Mouse (Mus musculus) A20 (cell line): ENCODE results near the gene Abhd17b.
A peak's percentile ranks its signal among the peaks of the same experiment; 100 is the strongest.
"Not testable (repeated sequence)": the region's sequence is repeated elsewhere in the genome, so short reads cannot be mapped to it uniquely, and the experiment has no call there.

Experiments used
- DNase-seq: peaks from one replicate; pipeline ENCODE4 v3.0.0-alpha.2; 2011; ENCODE audit warnings: low read depth, low spot score

The Abhd17b gene

DNA sequence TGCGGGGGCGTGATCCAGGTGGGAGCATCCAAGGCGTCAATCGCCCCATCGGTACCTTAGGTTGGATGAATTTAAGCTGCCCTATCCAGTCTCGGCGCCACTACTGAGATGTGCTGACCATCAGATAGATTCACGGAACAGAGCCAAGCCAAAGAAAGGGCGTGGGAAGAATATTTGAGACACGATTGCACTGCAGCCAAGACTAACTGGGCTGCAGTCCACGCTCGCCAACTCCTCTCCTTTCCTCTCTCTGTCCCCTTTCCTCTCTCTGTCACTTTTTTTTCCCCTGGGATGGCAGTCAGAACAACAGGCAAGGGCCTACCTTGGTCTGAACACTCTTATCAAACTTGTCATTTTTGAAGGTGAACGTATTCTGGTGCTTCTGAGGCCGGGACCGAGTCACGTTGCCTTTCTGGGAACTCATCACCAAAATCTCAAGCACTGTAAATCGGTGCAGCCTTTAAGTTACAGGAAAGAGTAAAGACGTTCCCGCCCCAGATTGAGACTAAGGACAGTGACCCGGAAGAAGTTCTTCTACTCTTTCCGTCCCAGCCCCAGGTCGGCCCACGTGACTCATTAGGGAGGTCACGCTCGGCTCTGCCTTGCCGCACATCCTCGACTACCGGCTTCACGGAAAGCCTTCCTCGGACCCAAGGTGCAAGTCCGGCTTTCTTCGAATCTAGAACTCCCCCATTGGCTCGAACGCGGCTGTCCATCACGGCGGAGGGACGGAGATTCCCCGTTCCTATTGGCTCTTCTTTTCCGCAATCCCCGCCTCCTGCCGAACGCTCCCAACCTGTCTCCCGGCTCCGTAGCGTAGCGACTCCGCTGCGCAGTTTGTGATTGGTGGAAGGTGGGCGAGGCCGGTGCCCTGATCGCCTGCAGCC is 457 bp upstream of the Abhd17b start, which contains the start of gene 1110059E24Rik:
Gene 1110059E24Rik (minus strand): TSS at position 692 of the 887 bp plus-strand sequence.
- peak; percentile 99 for DNase-seq

DNA sequence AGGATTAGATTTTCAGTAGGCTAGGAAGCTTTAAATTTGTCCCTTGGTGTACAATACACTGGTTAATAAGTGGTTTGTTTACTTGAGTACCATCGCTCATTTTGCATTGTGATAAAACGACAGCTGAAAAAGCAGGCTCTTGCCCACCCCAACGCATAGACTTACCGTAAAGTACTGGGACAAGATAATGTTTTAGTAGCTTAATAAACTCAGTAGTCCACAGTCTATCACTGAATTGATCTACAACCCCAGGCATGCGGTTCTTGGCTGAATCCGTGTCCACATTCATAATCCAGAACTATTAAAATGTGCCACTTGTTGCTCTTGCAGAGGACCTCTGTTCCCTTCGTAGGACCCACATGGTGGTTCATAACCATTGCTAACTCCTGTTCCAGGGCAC is 1.8 kb downstream of the Abhd17b start:
- peak; percentile 56 for DNase-seq

DNA sequence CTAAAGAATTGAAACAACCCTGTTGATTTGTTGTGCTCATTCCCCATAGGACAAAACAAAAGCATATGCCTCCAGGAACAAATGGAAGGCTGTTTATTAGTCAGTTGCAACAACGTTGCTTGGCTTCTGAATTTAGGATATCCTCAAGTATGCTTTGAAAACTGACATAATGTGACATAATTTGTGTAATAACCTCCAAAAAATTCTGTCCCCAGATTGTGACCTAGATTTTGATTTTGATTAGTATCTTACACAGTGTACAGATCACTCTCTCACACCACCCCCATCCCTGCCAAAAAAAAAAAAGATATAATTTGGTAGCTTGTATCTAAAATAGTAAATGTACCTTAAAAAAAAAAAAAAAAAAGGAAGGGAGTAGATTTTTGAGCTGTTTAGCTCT is 7.7 kb downstream of the Abhd17b start:
- no peak for DNase-seq

DNA sequence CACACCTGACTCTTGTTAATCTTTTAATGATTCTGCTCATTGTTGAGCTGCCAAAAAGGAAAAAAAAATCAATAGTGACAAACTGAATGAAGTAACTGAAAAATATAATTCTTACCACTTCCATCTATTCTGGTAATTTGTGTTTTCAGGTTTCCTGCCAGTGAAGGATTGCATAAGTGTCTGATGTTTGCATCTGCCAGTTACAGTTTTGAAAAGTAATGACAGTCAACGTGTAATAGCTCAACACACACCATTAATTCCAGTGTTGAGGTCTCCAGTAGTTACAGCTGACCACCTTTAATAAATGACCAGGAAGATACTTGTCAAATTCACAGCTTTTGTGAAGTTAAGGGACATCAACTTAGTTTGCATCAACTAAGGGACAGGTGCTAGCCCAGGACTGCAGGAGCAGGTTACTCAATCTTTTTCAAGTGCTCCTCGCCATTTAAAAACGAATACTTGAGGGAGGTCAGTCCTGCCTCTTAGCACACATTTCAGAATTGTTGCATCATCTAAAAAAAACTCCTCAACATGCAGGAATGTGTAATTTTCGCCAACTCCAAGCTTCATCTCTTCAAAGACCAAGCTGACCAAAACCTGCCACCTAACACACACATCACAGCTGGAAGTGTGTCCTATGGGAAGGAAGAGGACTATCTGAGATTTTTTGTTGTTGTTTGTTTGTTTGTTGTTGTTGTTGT is 10.9 kb downstream of the Abhd17b start:
- no peak for DNase-seq

DNA sequence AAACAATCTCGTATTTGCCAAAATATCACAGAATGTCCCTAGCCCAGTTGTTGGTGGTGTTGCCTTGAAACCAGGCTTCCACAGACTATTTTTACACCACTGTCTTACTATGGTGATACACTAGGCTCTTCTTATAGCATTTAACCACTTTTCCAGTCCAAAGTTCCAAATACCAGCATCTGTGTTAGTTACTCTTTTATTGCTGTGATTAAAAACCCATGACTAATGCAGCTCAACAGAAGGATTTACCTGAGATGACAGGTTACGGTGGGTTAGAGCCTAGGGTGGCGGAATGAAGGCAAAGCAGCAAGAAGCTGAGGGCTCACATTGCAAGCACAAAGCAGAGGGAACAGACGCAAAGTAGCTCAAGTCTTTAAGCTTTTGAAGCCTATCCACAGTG is 16.7 kb downstream of the Abhd17b start:
- no peak for DNase-seq

DNA sequence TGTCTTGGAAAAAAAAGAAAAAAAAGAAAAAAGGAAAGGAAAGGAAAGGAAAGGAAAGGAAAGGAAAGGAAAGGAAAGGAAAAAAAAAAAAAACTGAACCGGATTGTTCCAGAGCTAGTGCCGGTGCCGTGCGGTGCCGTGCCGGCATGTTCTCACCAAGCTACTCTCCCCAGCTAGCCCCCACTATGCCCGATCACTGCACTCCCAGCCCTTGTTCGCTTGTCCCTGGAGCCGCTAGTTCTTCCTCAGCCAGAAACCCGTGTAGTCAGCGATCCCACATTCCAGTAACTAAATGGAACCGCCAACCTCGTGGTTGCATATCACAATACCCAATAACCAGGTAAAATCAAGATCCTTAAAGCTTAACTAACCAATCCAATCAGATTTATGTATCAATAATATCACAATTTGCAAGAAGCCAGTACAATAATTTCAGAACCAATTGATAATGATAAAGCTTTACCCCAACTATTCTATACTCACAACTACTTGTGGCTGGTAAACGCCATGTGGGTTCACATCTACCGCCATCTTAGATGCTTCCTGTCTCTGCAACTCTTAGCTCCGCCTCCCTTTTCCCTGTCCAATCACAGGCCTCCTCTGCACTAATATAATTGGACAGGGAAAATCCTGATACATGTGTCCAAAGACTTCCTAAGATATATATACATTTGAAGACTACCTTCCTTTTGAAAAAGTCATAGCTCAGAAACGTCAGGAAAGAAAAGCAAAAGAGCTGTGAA is 21.5 kb downstream of the Abhd17b start:
- DNase-seq, result no peak

DNA sequence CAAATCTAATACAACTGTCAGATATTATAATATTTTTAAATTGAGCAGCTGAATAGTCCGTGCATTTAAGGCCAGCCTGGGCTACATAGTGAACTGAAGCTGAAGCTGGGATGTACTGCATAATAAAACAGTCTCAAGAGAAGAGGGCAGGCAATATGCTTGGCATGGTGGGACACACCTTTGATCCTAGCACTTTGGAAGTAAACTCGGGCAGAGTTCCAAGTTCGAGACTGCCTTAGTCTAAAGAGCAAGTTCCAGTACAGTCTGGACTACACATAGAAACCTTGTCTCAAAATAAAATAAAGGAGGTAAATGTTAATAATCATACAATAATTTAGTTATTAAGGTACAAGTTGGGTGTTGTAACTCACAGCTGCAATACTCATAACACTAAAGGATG is 27.1 kb downstream of the Abhd17b start:
- no peak for DNase-seq

DNA sequence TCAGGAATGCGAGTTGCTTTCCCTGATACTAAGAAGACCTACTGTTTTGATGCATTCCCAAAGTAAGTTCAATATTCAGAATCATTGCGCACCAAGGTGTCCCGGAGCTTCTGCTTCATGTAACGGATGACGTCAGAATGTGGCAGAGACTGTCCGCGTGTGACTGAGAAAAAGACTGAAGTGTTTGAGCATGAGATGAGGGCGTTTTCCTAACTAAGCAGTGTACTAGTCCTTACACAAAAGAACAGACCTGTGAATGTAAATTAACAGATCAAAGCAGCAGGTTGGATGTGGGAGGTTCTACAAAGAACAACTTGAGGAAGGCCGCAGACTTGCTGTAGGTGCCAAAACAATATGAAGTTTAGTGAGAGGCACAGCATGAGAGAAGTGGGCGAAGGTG is 28.0 kb downstream of the Abhd17b start:
- no peak for DNase-seq

DNA sequence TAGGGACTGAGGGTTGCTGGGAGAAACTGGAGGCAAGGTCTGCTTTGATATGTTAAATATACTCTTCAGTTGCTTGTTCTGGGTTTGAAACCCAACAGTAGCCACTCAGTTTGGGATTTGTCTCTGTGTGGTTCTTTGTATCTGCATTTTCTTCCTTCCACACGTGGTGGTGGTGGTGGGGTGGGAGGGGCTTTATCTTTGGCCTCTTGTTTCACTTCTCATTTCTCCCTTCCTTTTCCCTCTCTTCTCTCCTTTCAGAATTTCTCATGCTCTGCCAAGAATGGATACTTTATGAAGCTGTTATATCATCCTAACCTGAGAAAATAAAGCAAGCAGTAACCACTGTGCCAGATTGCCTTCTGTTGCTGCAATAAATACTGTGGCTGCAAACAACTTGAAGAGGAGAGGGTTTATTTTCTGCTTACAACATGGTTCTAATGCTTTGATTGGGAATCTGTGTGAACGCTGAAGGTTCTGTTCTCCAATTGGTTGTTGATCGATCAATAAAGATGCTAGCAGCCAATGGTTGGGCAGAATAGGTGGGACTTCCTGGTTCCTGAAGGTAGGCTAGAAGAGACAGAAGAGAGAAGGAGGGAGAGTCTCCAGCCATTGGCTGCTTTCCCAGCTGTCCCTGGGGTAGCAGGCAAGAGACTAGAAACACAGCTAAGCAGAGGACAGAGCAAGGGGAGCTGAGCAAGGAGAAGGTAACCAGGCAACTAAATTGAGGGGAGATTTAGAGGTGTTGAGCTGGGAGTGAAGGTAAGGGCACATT is 60.5 kb downstream of the Abhd17b start:
- peak; percentile 94 for DNase-seq

DNA sequence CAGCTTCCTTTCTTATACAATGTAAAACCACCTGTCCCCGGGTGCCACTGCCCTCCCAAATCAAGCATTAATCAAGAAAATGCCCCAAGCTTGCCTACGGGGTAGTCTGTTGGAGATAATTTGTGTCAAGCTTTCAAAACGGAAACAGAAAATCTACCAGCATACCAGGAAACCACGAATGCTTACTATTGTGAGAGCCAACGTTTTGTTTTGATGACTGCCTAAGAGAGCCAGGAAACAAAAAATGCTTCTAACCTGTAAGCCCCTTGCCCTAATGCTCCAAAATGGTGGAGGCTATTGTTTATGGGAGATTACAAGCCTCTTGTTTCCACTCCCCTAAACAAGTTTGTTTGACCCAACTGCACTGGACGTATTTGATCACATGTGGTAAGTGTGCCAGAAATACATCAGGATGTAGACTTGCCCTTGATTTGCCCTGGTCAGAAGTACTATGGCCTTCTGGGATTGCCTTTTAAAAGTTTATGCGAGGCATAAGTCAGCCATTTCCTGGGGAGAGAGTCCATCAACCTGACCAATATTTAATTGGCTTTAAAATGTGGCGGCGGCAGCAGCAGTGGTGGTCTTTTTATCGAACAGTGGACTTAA is 61.4 kb downstream of the Abhd17b start:
- DNase-seq, result no peak

DNA sequence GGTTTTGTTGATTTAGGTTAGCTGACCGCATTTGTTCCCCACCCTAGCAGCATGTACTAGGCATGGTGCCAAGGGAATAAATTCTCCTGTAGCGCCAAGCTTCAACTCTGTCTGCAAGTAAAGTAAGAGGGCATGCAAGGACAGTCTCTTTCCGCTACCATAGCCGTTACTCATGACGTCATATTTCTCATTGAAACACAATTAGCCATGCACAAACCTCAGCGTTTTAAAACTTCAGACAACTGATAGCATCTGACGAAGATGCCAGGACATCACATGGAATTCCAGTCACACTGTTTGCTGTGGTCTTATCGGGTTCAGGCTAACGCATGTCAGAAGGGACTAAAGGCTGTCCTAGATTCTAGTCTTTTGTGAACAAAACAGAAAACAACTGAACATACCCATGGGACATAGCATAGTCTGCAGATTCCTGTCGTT is 62.0 kb downstream of the Abhd17b start:
- no peak for DNase-seq

DNA sequence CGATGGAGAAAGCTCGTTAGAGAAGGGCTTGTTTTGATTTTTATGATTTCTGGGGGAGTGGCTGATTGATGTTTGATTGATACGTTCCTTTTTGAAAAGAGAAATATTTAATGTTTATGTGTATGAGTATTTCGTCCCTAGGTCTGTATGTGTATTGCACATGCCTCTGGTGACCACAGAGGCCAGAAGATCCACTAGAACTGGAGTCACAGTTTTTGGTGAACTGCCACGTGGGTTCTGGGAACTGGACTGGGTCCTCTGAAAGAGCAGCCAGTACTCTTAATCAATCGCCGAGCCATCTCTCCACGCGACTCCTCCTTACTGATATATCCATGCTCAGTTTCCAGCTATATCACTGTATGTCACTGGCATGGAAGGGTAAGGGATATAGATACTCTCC is 62.5 kb downstream of the Abhd17b start:
- no peak for DNase-seq

DNA sequence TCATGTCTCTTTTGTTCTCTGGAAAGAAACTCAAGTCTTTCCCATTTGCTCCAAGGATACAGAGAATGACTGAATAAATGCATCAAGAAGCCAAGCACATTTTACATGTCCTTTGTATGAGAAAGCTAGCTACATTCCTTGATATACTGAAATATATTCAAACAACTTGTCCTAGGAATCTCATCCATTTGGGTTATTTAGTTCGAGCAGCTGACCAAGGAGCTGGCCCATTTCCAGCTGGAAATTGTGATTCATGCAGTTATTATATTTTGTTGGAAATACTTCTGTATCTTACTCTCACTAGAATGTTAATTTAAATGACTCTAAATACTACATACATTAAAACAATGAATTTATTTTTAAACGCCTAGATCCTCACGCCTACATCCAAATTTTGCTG is 63.5 kb downstream of the Abhd17b start:
- DNase-seq, result no peak

DNA sequence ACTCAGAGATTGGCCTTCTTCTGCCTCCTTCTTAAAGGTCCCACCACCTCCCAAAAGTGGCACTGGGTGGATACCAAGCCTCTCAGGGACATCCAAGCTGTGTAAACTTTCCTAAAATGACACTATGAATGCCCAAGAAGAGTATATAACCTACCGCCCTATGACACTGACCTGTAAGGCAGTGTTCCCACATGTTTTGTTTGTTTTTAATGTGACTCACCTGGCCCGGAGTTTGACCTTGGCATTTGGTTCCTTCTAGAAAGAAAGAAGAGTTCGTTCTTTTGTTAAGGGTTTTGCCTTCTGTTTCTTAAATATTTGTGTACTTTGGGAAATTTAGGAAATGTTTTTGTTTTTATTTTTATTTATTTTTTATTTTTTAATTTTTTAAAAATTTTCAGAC is 66.2 kb downstream of the Abhd17b start:
- no peak for DNase-seq

DNA sequence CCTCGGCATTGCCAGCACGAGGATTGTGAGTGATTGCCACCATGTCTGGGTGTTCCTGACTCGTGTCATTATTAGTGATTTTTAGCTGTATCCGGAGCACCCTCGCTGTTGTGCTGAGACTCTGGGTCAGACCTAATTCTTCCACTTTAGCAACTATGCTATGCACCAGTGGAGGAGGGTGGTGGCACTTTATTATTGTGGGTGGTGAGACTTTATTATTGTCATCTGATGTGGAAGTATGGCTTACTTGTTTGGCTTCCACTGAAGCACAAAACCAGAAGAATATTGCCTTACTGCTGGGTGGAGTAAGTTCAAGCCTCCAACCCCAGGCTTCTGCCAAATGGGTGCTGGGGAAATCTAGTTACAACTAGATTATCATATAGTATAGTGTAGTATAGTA is 68.0 kb downstream of the Abhd17b start:
- no peak for DNase-seq

DNA sequence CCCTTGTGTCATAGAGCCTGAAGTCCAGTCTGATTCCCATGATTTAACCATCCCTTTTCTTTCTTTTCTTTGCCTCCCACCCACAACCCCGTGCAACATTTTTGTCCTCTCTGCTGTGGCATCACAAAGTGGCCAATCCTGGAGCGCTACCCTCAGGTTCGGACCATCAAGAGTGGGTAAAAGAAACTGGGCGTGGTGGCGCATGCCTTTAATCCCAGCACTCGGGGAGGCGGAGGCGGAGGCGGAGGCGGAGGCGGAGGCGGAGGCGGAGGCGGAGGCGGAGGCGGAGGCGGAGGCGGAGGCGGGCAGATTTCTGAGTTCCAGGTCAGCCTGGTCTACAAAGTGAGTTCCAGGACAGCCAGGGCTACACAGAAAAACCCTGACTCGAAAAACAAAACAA is 70.3 kb downstream of the Abhd17b start:
- DNase-seq, result not testable (repeated sequence)

DNA sequence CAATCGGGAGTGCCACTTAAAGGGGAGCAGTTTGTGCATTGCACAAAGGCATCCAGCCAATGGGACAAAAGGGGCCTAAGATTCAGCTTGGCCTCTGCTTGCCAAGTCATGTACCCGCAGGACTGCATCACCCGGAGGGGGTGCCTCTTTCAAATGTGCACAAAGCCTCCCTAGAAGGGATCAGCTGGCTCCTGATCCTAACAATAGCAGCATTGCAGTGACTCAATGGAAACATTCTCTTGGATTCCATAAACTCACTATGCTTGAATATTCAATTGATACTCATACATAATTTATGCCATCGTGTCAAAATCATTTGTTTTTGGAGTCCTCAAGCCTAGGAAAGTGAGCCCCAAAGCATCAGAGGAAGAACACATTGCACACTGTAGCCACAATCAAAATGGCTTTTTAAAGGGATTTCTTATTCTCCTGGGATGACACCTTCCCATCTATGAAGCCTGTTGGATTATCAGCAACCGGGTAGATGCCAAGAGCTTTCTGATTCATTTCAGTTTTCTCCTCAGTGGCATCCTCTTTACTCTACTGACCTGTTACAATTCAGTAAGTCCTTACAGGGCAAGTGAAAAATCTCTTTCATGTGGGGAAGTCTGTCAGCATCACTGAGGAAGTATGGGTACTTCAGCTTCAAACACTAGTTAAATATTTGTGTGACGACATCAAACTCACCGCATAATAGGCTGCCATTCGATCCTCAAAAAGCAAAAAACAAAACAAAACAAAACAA is 71.1 kb downstream of the Abhd17b start:
- DNase-seq, result no peak

DNA sequence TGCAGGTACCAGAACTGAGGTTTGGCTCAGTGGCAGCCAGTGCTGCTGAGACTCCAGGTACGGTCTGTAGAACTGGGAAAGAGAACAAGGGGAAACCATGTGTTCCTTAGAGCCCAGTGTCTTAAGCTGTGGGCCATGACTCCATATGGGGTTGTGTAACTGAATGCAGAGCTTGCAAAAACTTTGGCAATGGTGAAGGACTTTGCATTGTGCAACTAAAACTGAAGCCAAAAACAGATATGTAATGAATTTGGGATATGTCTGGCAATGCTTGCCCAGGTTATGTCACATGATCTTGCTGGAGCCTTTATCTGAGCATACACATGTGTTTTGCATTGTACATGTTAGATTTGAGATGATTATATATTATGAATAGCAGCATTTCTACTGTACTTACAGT is 72.2 kb downstream of the Abhd17b start:
- no peak for DNase-seq

DNA sequence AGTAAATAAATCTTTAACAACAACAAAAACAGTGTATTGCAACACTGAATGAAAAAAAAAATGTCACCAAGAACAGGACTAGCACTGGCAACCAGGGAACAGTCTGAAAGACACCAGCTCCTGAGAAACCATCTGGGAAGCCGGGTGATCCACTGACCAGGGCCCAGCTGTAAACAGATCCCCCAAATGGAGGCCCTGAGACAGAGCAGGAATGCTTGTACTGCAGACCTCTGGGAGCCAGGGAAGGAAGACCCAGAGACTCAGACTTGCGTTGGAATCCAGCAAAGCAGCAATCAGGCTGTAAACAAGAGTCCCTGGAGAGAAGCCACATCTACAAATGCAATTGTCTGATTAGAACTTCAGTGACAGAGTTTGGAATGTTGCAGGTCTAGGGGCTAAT is 74.1 kb downstream of the Abhd17b start:
- DNase-seq, result no peak

DNA sequence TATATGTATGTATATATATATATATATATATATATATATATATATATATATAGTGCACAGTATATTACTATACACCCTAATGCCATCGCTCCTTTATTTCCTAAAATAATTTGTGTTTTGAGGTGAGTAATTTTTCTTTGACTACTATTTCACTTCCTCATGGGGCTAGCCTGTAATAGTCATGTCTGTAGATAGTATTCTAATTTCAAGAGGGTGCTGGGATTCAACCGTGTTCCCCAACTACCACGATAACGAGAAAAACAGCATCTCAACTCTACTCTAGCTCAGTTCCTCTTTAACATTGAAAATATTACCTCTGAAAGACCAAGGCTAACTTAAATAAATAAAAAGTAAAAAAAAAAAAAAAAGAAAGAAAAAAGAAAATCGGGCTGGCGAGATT is 75.4 kb downstream of the Abhd17b start:
- peak; percentile 54 for DNase-seq
